Mouse (Mus musculus) ES-E14 (cell line): ENCODE data around the gene Tbx19.

Source experiments
- HCFC1 ChIP-seq: IDR thresholded peaks from 2 replicates; pipeline ENCODE4 v1.6.1; 2012; ENCODE audit warnings: low read length, inconsistent platforms, borderline replicate concordance; ENCODE audit not compliant: insufficient read depth
- MAFK ChIP-seq: IDR thresholded peaks from 2 replicates; pipeline ENCODE4 v1.6.1; 2014; ENCODE audit warnings: mild to moderate bottlenecking, low read depth, low read length, inconsistent platforms; ENCODE audit not compliant: insufficient read depth
- ZC3H11A ChIP-seq: IDR thresholded peaks from 2 replicates; pipeline ENCODE4 v1.6.1; 2012; ENCODE audit warnings: low read depth, mild to moderate bottlenecking, inconsistent platforms, low read length, borderline replicate concordance
- ZNF384 ChIP-seq: IDR thresholded peaks from 2 replicates; pipeline ENCODE4 v1.6.1; 2012; ENCODE audit warnings: low read depth, low read length, inconsistent platforms

DNA sequence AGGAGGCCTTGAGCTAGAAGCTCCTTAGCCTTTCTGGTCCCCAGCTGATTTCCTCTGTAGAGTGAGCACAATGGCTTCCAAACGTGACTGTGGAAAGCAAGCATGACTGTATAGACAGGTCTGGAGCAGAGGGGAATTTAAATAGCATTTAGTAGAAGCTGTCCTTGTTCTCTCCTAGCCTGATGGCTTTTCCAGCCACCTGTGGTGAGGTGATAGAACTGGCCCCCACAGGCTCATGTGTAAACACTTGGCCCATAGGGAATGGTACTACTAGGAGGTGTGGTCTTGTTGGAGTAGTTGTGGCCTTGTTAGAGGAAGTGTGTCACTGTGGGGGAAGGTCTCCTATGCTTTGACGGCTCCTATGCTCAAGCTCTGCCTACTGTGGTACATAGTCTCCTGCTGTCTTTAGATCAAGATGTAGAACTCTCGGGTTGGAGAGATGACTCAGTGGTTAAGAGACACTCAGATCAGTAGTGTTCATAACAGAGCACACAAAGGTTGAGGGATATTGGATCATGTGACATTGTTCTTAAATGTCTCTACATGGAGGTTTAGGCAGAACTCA is 34.9 kb upstream of the Tbx19 start:
- no peak for TF ChIP-seq MAFK
- no peak for TF ChIP-seq ZNF384
- TF ChIP-seq ZC3H11A = no peak
- TF ChIP-seq HCFC1 = no peak
